Mouse (Mus musculus): ENCODE results near the gene Trio.
A peak's percentile ranks its signal among the peaks of the same experiment; 100 is the strongest.

The Trio gene

GRCm38 (mm10) chr15:27916204-27916603 is 109.4 kb downstream of the Trio start:
- no peak for DNase-seq

- DNase-seq: no peak
Measured at GRCm38 (mm10) chr15:27913013-27913412, 112.6 kb downstream of the Trio start.

GRCm38 (mm10) chr15:27911196-27911595 is 114.5 kb downstream of the Trio start:
- no peak for DNase-seq

- no peak for DNase-seq
Measured at GRCm38 (mm10) chr15:27910179-27910578, 115.5 kb downstream of the Trio start.

GRCm38 (mm10) chr15:27907649-27908048 is 118.0 kb downstream of the Trio start:
- DNase-seq: peak; percentile 39

DNA sequence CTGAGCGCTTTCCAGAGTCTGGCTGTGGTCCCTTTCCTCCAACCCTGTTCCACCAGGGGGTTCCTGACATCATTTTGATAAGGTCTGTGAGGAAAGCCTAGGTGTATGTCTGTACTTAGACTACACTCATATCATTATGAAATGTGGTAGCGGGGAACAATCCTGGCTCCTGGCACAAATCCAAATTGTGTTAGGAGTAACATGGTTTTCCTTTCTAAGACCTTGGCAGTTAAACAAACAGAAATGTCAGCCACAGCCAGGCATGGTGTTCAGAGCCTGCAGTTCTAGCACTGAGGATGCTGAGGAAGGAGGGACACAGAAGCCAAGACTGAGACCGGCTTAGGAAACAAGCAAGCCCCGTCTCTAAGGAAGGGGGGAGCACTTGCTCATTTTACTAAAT is 119.2 kb downstream of the Trio start:
- DNase-seq: no peak

DNA sequence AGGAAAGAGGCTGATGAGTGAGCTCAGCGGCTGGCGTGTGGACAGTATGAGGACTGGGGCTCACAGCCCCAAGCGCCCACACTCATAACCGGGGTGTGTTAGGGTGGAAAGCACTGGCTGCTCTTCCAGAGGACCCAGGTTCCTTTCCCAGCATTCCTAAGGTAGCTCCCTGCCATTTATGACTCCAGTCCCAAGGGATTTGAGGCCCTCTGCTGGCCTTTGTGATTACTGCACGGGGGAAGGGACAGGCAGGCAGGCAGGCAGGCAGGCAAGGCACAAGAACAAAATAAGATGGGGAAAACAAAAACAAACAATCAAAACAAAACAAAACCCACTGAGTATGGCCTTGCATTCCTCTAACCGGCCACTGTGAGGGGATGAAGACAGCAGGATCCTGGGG is 120.3 kb downstream of the Trio start:
- peak; percentile 51 for DNase-seq

- no peak for DNase-seq
Measured at GRCm38 (mm10) chr15:27904346-27905005, 121.2 kb downstream of the Trio start.

- DNase-seq: no peak
Measured at GRCm38 (mm10) chr15:27901200-27901599, 124.4 kb downstream of the Trio start.

DNA sequence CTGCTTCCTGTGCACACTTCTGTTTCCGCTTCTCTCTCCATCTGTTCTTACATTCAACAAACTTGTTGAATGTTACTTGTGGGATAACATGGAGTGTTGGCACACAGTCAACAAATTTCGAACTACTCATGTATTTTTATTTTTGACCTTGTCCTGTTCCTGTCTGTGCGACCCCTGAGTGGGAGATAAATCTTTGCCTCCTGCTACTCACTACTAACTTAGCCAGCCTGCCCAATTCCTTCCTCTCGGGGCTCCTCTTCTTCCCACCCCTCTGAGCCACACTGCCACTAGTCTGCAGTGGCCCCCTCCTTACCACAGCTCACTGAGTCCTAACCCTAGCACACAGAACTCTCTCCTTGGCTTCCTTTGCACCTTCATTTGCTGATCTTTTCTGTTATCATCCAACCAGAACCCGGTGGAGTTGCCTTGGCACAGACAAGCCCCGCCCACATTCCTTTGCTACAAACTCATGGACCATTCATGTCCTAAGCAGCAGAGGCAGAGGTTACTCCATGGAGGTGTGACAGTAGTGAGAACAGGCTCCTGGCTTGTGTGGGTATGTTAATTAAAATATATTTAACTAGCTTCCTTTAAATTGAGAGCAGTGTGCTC is 126.7 kb downstream of the Trio start:
- no peak for DNase-seq

DNA sequence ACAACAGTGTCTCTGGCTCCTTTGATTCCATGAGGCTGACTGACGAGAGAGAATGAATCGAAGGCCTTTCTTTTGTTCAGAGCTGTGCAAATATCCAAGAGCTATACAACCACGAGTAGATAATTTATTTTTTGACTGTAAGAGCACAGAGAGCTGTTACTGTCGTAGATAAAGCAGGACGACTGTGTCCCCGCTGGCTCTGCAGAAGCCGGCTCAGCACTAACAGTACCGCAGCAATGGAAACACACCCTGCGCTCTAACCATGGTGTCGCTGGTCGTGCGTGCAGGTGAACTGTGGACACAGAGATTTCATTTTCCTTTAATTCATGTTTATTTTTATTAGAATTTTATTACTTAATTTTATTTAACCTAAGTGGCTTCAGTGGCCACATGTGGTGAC is 131.5 kb downstream of the Trio start:
- no peak for DNase-seq

DNA sequence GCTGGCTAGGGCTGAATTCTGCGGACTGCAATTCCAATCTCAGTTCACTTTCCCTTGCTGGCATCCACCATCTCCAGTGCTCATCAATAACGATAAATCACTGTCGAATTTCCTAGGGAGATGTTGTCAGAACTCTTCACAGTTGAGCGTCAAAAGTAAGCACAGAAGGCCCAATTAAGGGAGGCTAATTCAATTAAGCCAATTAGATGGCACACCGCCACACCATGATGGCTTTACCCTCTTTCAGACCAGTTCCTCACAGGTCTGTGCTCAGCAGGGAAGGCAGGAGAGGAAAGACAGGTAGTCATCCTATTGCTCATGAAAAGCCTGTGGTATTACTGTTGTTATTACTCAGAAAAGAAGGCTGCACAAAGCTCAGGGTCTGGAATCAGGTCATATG is 133.6 kb downstream of the Trio start:
- no peak for DNase-seq

DNA sequence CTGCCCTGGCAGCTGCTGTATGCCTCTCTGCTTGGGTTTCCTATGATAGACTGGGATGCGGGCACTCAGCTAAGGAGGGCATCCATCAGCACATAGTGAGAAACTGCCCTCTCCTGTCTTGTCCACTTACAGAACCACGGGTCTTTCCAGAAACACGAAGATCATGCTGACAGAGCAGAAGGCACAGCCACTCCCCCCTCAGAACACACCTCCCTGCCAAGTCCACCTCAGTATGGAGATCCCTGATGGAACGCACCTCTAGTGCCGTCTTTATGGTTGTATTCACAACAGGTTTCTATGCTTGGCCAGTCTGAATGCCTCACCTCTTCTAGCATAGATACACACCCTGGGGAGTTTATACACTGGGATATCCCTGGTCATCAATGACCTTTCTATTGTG is 135.0 kb downstream of the Trio start:
- no peak for DNase-seq

- DNase-seq: no peak
Measured at GRCm38 (mm10) chr15:27888153-27888552, 137.5 kb downstream of the Trio start.

- no peak for DNase-seq
Measured at GRCm38 (mm10) chr15:27886992-27887391, 138.7 kb downstream of the Trio start.

GRCm38 (mm10) chr15:27884347-27885250 is 141.0 kb downstream of the Trio start:
- DNase-seq: peak; percentile 82

GRCm38 (mm10) chr15:27883881-27884280 is 141.8 kb downstream of the Trio start:
- no peak for DNase-seq

DNA sequence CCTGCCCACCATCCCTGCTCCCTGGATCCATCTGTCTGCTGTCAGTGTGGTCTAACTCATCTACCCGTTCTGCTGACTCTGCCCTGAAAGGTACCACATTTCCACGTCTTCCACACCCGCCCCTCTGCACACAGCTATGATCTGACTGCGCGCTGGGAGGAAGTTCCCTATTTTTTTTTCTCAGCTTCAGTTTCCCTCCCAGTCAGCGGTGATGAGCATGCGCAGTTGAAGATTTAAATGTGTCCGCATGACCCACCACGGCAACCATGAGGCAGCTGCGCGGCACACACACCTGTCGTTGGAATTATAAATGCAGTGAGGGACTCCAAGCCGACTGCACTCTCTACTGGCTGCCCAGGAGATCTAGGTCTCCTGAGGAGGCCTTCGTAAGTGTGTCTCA is 142.8 kb downstream of the Trio start:
- DNase-seq: no peak

DNA sequence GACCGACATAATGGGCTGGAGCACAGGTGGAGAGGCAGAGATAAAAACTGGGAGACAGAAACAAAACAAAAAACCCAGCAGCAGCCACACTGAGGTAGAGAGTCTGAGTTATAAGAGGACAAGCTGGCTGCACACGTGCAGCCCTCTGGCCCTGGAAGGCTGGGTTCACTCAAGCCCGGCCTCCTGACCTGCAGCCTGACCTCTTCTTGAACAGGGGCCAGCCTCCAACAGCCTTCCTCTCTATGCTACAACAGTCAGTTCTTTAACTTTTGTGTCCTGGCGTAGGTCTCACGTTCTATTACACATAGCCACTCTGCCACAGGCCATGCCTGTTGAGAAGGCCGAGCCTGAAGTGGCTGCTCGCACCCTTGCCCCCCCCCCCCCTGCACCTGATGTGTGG is 147.8 kb downstream of the Trio start:
- DNase-seq: no peak

DNA sequence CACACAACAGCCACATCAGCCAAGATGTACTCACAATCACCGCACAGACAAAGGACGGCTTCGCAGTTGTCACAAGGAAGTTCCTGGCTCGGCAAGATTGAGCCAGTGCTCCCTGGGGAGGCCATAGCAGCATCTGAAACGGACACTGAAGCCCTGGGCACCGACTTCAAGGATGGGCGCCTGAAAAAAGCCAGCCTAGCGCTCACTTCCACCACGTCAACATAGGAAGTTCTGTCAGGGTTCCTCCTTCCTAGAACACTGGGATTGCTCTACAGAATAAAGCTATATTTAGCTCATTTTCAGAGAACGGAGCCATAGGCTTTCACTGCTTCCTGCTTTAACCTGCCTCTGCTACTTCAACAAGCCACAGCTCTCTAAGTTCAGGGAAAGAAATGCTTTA is 149.3 kb downstream of the Trio start:
- no peak for DNase-seq

DNA sequence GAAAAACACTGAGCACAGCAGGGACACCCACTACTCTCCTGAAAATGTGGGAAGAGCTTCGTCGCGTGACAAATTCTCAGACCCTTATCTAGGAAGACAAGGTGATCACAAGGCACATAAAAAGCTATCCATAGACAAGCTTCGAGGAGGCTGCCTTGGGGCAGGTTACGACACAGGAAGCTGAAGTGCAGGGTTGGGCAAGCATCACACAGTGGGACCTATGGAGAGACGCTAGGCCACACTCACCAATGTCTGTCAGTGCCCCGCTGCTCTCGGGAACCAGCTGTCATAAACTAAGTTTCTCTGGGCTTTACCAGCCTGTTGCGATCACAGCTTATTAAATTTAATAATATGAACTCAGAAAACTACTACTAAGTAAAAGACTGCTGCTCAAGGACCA is 149.9 kb downstream of the Trio start:
- DNase-seq: no peak

DNA sequence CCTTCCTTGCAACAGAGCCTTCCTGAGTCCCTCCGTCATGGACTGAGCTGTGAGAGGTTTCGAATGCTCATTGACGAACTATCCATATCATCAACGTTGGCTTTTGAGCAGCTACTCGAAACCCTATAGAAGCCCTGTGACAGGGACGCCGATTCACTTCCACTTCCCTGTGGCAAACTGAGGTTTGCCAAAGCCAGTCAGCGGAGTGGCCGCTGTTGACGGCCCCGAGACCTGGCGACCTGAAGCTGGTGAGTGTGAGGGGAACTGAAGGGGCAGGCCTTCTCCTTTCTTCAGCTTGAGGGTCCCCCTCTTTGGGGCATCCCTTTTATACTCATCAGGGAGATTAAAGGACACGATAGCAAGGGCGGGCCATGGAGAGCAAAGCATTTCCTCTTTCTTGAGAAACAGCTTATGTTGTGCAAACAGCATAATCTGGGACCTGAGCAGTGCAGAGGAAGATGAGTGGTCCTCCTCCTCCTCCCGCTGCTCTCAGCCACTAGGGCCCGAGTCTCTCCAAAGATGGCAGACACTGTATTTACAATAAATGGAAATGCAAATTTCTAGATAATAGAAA is 151.8 kb downstream of the Trio start:
- DNase-seq: no peak

DNA sequence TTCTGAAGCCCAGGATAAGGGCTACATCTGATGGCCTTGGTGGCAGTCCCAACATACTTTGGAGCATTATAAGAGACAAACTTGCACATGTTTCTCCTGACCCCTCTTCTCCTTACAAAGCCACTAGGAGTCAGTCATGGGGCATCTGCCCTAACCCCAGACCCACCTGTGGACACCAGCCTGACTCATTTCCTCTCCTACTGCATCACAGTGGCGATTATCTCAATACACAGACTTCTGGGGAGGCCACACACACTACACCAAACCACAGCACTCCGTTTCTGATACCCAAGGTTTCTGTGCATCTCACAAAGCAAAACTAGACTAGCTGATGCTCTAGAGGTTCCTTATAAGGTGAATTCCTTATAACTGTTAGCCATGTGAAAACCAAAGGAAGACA is 153.4 kb downstream of the Trio start:
- no peak for DNase-seq

- no peak for DNase-seq
Measured at GRCm38 (mm10) chr15:27871708-27872107, 153.9 kb downstream of the Trio start.
